Mouse (Mus musculus) hindbrain, embryonic 16.5 days (tissue): ENCODE data around the gene Kansl3. TPM values are rescaled to one million over a fixed set of nuclear protein-coding genes. Genes with fewer than 3 reads are reported as not detected.
A peak's percentile ranks its signal among the peaks of the same experiment; 100 is the strongest.

Source experiments
- ATAC-seq: fragments of 200-750 bp; cut with Nextera tagmentation; 2 replicates; pipeline ENCODE4 v1.8.0; 2017; ENCODE audit warnings: moderate TSS enrichment, moderate library complexity
- H3K27ac ChIP-seq: fragments of 300-500 bp; sonication (generic); 2 replicates; pipeline ENCODE4 v1.5.1; 2014; ENCODE audit warnings: low read depth, mild to moderate bottlenecking, control low read depth, low read length, moderate library complexity
- H3K27me3 ChIP-seq: fragments of 300-500 bp; sonication (generic); replicated peaks from 2 replicates; pipeline ENCODE4 v1.6.1; 2014; ENCODE audit warnings: low read length; ENCODE audit not compliant: control insufficient read depth, insufficient read depth
- H3K36me3 ChIP-seq: fragments of 300-500 bp; sonication (generic); 2 replicates; pipeline ENCODE4 v1.6.1; 2014; ENCODE audit warnings: mild to moderate bottlenecking, low read length, moderate library complexity, mixed read lengths; ENCODE audit not compliant: control insufficient read depth, insufficient read depth
- H3K4me1 ChIP-seq: fragments of 300-500 bp; sonication (generic); 2 replicates; pipeline ENCODE4 v1.6.1; 2014; ENCODE audit warnings: low read depth, low read length; ENCODE audit not compliant: control insufficient read depth, insufficient read depth
- H3K4me2 ChIP-seq: fragments of 300-500 bp; sonication (generic); 2 replicates; pipeline ENCODE4 v1.6.1; 2014; ENCODE audit warnings: mild to moderate bottlenecking, low read length, control low read depth, moderate library complexity
- H3K4me3 ChIP-seq: fragments of 300-500 bp; sonication (generic); 2 replicates; pipeline ENCODE4 v1.5.1; 2014; ENCODE audit warnings: mild to moderate bottlenecking, low read length, control low read depth, moderate library complexity
- H3K9ac ChIP-seq: fragments of 300-500 bp; sonication (generic); 2 replicates; pipeline ENCODE4 v1.6.1; 2014; ENCODE audit warnings: low read depth, mild to moderate bottlenecking, control low read depth, low read length, moderate library complexity
- H3K9me3 ChIP-seq: fragments of 300-500 bp; sonication (generic); 2 replicates; pipeline ENCODE4 v1.6.1; 2014; ENCODE audit warnings: mild to moderate bottlenecking, low read length, moderate library complexity; ENCODE audit not compliant: control insufficient read depth
- WGBS: fragments of 180-500 bp; shearing (Covaris S2); extraction: QIAGEN DNeasy Blood & Tissue Kit; methylation state at CpG from one replicate; pipeline ENCODE4 v1.1.7; 2014; 5-methylcytosine and 5-hydroxymethylcytosine counted together
- polyA plus RNA-seq: library from polyadenylated mRNA; unstranded; fragments of >200 nt; fragmentation: Nextera tagmentation; extraction: Ambion mirVana; gene quantifications from 2 replicates; pipeline ENCODE4 v1.2.1, GENCODE M21; 2015

The Kansl3 gene
- 33.0 and 40.6 TPM in 2 replicates for polyA plus RNA-seq

DNA sequence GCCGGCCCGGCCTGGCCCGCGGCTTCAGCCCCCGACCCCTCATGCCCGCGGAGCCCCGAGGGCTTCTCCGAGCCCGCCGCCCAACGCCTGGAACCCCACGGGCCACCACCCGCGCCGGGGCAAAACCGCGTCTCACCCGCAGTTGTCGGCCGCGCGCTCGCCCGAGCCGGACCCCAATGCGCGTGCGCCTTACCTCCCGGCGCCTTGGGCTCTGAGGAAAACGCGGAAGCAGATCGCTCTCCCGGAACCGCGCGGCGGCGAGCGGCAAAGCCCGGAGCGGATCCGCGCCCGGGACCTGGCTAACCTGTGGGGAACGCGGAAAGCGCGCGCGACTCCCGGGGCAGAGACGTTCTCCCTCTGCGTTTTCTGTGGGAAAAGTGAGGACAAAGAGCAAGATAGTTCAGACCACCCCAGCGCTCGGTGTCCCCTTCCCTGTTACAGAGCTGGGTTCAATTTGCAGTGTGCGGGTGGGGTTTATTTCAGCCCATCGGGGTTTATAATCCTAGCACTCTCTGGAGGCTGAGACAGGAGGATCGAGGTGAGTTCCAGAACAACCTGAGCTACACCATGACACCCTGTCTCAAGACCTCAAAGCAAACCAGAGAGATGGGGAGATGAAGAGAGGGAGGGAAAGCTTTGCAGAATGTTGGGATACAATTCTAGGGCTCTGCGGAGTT lies at the start of gene Kansl3:
Kansl3 (minus strand) TSS at position 213 of the 677 bp plus-strand sequence.
- Histone ChIP-seq H3K9me3 (no peaks in the 10 kb centered on the region), H3K9ac (peak within 1 kb of the TSS; percentile 95), H3K4me2 (peak within 1 kb of the TSS; percentile 71), H3K27me3 (no peaks in the 10 kb centered on the region), H3K27ac (peak within 1 kb of the TSS; percentile 75), H3K4me1 (peaks cover 10% of the 10 kb centered on the region), H3K4me3 (peak within 1 kb of the TSS; percentile 94), H3K36me3 (peaks cover 5% of the 10 kb centered on the region)
- peak; percentile 82 for ATAC-seq
- 4% methylated on average over 61 of the region's 61 CpGs for WGBS

GRCm38 (mm10) chr1:36404531-36404930 lies 35.5 kb upstream of the Kansl3 start:
- no peak overlapping the region for H3K4me3 ChIP-seq
- ATAC-seq, result no peak
- no peaks in the 10 kb centered on the region for H3K9me3 ChIP-seq
- peaks cover 9% of the 10 kb centered on the region for H3K4me1 ChIP-seq
- H3K36me3 ChIP-seq, result no peaks in the 10 kb centered on the region
- no peak overlapping the region for H3K9ac ChIP-seq
- WGBS, result 95% methylated on average over 6 of the region's 6 CpGs
- no peaks in the 10 kb centered on the region for H3K27me3 ChIP-seq
- no peak overlapping the region for H3K4me2 ChIP-seq
- no peak overlapping the region for H3K27ac ChIP-seq

DNA sequence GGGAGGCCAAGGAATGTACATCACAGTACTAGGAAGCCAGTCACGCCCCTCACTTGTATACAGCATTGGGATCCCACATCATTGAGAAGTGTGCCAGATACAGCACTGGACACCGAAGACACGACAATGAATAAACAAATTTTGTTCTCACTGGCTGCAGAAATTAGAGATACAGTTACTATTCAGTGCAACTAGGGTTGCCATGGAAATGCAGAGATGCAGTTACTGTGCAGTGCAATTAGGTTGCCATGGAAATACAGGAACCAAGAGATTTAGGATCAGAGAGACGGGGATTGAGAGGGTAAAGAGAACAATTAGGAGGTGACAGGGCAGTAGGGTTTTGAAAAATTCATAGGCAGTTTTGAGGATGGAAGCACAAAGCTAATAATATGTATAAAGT lies 32.5 kb upstream of the Kansl3 start:
- Histone ChIP-seq H3K9me3 (no peaks in the 10 kb centered on the region), H3K36me3 (no peaks in the 10 kb centered on the region), H3K27me3 (no peaks in the 10 kb centered on the region), H3K9ac (no peak overlapping the region), H3K4me3 (no peak overlapping the region), H3K4me1 (peaks cover 9% of the 10 kb centered on the region), H3K4me2 (no peak overlapping the region), H3K27ac (peak overlapping the region; percentile 56; the same call in 1 of the 2 replicates)
- ATAC-seq, result peak; percentile 91
- WGBS, result 37% methylated on average over 4 of the region's 4 CpGs

DNA sequence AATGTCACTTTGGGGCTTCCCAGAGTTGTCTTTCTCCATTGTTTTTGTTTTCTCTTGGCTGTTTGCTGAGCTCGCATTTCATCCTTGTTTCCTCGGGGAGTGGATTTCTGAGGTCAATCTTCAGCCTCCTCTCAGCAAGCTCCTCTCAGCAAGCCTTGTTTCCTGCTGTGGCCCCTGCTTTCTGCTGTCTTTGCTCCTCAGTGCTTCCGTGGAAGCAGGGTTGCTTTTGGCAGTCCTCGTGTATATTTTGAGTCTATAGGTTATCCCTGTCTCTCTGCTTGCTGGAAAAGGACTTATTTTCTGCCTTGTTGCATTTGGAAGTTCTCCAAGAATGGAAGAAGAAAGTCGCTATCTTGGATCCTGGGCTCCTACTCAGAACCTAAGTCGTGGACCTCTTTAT lies 28.1 kb upstream of the Kansl3 start:
- 23% methylated on average over 6 of the region's 6 CpGs for WGBS
- no peaks in the 10 kb centered on the region for H3K9me3 ChIP-seq

DNA sequence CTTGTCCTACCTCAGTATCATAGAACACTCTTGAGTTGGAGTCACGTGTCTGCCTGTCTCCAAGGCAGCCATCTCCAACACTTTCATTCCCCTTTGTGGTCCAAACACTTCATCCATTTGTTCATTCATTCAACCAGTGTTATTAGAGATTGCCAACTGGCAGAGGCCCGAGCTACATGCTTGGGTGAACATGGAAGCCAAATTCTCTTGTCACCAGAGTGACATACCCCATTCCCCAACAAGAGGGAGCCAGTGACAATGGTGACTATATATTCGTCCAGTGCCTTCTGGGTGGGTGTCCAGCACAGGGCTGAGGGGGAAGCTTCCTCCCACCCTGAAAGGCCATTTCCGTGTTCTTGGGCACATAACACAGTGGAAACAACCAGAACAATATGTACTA lies 10.6 kb upstream of the Kansl3 start:
- H3K9ac ChIP-seq, result no peak overlapping the region
- H3K27ac ChIP-seq, result no peak overlapping the region
- no peaks in the 10 kb centered on the region for H3K9me3 ChIP-seq
- H3K36me3 ChIP-seq, result no peaks in the 10 kb centered on the region
- H3K4me2 ChIP-seq, result no peak overlapping the region
- WGBS, result 63% methylated on average over 4 of the region's 4 CpGs
- H3K27me3 ChIP-seq, result no peaks in the 10 kb centered on the region
- H3K4me1 ChIP-seq, result no peaks in the 10 kb centered on the region
- ATAC-seq, result peak; percentile 54; the same call in 1 of the 2 replicates
- no peak overlapping the region for H3K4me3 ChIP-seq

More for the DNA sequence above, 28.1 kb upstream of the Kansl3 start:
- H3K27ac ChIP-seq, result no peak overlapping the region
- H3K36me3 ChIP-seq, result no peaks in the 10 kb centered on the region
- peaks cover 9% of the 10 kb centered on the region for H3K4me1 ChIP-seq
- H3K9ac ChIP-seq, result no peak overlapping the region
- ATAC-seq, result no peak
- no peak overlapping the region for H3K4me2 ChIP-seq
- H3K4me3 ChIP-seq, result no peak overlapping the region
- H3K27me3 ChIP-seq, result no peaks in the 10 kb centered on the region

- no peak overlapping the region for H3K4me3 ChIP-seq
- no peak overlapping the region for H3K9ac ChIP-seq
- H3K4me2 ChIP-seq, result no peak overlapping the region
- ATAC-seq, result no peak
- H3K4me1 ChIP-seq, result no peaks in the 10 kb centered on the region
- H3K36me3 ChIP-seq, result no peaks in the 10 kb centered on the region
- H3K27ac ChIP-seq, result no peak overlapping the region
- no peaks in the 10 kb centered on the region for H3K9me3 ChIP-seq
- H3K27me3 ChIP-seq, result no peaks in the 10 kb centered on the region
- 81% methylated on average over 6 of the region's 6 CpGs for WGBS
Observed at GRCm38 (mm10) chr1:36378880-36379279, 9.9 kb upstream of the Kansl3 start.

DNA sequence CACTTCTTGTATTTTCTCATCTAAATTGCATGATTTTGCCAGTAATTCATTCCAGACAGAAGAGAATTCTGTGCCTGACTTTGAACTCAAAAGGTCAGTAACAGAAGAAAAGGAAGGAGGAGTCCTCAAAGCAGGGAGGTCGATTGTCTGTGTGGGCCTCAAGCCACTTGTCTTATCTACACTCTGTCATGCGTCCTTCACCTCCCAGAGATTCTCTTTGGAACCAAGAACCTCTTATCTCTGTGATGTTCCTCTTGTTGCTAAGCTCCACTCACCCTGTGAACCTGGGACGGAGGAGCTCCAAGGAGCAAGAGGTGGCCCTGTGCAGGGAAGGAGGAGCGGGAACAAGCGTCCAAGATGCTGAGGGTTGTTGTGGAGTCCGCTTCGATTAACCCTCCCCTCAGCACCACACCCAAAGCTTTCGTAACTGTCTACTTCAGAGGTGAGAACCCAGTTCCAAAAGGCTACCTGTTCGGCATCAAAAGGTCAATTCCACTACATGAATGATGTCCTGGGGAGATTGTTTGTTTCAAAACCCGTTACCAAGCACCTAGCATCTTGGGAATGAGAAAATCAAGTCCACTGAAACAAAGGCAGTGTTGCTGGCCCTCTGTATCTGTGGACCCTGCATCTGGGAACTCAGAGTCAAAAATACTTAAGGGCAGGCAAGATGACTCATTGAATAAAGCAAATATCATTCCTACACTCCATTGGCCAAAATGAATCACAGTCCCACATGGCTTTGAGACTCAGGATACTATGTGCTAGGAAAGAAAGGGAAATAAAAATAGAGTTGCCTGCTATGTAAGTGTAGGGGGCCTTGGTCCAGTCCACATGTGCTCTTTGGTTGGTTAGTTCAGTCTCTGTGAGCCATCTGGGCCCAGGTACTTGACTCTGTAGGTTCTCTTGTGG lies 3.2 kb upstream of the Kansl3 start, which contains the start of gene Fer1l5:
Fer1l5 (plus strand) TSS at position 358 of the 912 bp plus-strand sequence.
- Histone ChIP-seq H3K4me2 (no peak within 1 kb of the TSS), H3K36me3 (no peaks in the 10 kb centered on the region), H3K9ac (no peak within 1 kb of the TSS), H3K27me3 (no peaks in the 10 kb centered on the region), H3K9me3 (no peaks in the 10 kb centered on the region), H3K27ac (no peak within 1 kb of the TSS), H3K4me3 (no peak within 1 kb of the TSS), H3K4me1 (peaks cover 10% of the 10 kb centered on the region)
- WGBS, result 83% methylated on average over 10 of the region's 10 CpGs
- ATAC-seq, result no peak

GRCm38 (mm10) chr1:36370918-36371317 lies 1.9 kb upstream of the Kansl3 start:
- H3K4me3 ChIP-seq, result no peak overlapping the region
- H3K4me2 ChIP-seq, result no peak overlapping the region
- no peaks in the 10 kb centered on the region for H3K36me3 ChIP-seq
- ATAC-seq, result no peak
- no peak overlapping the region for H3K9ac ChIP-seq
- no peaks in the 10 kb centered on the region for H3K27me3 ChIP-seq
- peaks cover 10% of the 10 kb centered on the region for H3K4me1 ChIP-seq
- WGBS, result 80% methylated on average over 6 of the region's 6 CpGs
- H3K27ac ChIP-seq, result no peak overlapping the region
- H3K9me3 ChIP-seq, result no peaks in the 10 kb centered on the region
